Mouse (Mus musculus): ENCODE results near the gene Zp1.
A peak's percentile ranks its signal among the peaks of the same experiment; 100 is the strongest.

The Zp1 gene

DNA sequence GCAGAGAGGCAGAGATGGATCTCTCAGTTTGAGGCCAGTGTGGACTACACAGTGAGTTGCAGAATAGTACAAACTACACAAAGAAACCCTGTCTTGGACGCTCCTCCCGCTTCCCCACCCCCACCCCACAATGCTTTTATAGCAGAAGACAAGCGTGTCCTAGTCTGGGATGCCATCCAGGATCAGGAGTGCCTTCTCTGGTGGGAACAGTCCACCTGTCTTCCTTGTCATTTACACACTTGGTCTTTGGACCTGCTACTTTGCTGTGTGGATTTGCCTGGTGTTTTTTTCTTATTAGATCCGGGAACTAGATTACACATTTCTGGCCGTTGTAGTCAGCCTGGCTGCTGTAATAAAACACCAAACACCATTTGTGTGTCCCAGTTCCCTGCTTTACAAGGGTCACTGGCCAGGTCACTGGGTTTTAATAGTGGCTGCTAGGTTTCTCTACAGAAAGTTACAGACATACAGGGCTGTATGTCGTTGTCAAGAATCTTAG is 5.7 kb upstream of the Zp1 start:
- DNase-seq (ENCODE audit: inconsistent age in 2 of 2, low spot score in 1 of 2), result no peak

DNA sequence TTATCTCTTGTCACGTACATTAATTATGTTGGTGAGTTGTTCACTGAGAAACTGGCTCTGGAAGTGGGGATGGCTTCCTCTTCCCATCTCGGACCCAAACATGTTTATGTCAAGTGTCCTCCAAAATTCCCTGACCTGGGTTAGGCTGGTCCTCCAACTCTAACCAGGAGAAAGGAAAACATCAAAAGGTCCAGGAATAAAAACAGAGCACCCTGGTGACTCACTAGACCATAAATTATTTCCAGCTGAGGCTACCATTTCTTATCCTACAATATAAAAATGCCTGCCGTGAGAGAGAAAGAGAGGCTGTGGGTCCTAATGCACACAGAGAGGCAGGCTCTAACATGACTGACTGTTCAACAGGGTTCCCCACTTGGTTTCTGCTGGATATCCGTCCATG is 3.8 kb upstream of the Zp1 start:
- DNase-seq (ENCODE audit: inconsistent age in 2 of 2, low spot score in 1 of 2), result peak in 1 of 2 experiments; percentile 69

DNA sequence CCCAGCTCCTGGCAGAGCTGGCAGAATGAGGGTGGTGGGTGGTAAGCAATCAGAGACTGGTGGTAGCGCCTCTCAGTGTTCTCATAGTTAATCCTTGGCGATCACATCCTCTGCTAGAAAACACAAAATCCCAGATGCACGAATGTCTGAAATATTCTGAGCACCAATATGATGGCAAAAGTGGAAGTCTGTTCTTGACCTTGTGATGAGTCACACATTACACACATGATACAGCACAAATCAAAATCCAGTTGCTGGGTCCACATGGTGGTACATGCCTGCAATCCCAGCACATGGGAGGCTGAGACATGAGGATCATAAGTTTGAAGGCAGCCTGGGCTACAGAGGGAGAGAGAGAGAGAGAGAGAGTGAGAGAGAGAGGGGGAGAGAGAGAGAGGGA is 626 bp upstream of the Zp1 start:
- DNase-seq (ENCODE audit: inconsistent age in 2 of 2, low spot score in 1 of 2), result peak in 1 of 2 experiments; percentile 55

DNA sequence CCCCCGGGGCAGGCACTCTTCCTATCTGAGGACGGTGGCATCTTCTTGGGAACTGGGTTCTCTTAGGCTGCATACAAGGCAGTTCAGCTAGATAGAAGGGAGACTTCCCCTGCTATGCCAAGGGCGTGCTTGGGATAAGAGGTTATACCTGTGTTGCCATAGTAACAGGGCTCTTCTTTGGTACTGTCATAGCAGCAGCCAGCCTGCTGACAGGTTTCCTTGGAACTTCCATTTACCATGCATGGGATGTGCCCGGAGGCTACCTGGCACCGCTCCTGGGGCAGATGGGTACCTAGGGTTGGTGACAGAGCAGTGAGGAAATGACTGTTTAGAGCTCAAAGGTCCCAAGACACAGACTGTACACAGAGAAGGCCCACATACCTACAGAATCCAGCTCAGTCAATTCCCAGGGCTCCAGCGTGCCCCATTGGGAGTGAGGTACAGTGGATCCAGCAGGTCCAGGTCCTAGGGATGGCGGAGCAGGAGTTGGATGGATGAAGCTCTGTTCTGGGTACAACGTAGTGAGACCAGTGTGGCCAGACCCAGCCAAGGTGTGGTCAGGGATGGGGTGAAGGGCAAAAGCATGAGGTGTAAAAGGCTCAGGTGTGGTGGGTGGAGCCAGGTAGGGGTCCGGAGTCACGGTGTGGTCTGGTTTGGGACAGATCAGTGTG is 2.0 kb downstream of the Zp1 start:
- no peak for DNase-seq (ENCODE audit: inconsistent age in 2 of 2, low spot score in 1 of 2)

DNA sequence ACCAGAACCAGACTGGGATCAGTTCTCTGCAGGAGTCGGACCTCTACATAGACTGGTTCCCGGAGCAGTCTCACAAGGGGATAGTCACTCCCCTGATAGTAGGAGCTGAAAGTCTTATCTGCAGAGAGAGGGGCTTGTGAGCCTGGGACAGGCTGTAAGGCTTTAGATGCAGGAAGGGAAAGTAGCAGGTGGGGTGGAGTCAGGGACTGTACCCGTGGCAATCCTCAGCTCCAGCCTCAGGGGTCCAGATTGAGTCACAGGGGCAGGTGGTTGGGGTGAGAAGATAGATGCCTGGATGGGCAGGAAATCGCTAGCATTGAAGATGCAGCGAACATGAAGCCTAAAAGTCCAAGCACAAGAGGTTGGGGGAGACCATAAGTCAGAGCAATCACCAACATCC is 3.9 kb downstream of the Zp1 start:
- no peak for DNase-seq (ENCODE audit: inconsistent age in 2 of 2, low spot score in 1 of 2)

DNA sequence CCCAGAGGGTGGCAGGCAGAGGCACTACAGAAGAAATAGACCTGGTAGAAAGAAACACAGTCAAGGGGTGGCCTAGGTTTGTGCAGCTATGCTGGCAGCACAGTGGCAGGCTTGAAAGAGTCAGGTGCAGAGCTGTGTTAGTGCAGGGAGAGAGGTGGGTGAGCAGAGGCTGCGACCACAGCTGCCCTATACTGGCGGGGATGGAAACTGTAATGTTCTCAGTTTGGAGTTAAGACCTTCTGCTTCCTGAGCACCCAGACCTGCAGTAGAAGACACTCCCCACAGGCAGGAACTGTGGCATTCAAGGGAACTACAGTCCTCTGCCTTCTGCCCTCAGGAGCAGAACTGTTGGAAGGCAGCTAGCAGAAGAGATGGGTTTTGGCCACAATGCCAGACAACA is 5.6 kb downstream of the Zp1 start:
- no peak for DNase-seq (ENCODE audit: inconsistent age in 2 of 2, low spot score in 1 of 2)

DNA sequence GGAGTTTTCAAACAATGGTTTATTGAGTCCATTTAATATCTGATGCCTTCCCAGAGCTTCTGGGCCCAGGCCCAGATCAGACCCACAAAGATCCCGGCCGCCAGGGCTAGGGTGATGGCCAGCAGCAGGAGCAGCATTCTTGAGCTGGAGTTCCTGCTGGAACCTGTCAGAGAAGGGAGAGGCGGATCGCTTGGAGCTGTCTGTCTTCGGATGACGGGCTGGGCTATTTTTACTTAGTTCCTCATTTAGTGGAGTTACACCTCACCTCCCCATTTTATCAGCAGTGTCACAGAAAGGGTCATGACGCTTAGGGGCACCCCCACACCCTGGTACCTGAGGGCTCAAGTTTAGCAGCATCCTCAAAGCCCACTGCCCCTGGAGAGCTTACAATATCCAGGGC is 6.1 kb downstream of the Zp1 start:
- DNase-seq (ENCODE audit: inconsistent age in 2 of 2, low spot score in 1 of 2), result no peak

DNA sequence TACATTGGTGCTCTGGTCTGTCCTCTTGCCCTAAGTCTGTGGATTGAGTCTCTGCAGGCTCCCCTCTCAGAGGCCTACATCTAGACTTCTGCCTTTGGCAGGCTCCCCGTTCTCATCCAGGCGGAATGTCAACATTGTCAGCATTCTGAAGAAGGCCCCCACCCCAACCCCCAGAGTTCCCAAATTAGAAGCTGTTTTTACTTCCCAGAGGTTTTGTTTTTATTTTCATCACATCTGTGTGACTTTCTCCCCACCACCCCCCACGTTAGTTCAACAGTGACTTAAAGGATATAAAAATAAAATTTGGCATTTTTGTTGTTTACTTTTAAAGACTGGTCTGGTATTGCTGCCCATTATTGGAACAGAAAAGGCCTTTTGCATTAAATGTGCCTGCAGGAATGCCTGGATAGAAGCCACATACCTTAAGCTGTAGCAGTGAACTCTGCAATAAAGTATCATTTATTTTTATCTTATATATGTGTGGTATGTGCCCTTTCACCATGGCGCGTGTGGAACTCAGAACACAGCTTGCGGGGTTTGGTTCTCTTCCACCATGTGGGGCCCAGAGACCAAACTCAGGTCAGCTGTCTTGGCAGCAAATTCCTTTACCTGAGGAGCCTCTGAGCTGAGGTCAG is 11.2 kb downstream of the Zp1 start:
- DNase-seq (ENCODE audit: inconsistent age in 2 of 2, low spot score in 1 of 2), result no peak

DNA sequence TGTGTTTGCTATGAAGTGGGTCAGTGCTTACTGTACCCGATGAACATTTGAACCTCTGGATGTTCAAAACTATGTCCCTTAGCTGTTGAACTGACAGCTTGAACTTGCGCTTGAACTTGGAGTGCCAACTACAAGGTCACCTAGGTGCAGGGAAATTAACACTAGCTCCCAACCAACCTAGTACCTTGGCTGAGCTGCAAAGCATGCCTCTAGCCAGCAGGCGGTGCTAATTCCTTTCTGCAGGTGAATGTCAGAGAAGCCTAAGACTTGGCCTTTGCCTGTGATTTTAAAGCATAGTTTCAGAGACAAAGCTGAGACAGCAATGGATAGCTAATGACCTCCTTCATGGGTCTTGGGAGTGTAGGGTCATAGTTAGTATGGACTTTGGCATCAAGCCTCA is 12.5 kb downstream of the Zp1 start:
- peak; percentile 55 to 82 for DNase-seq (ENCODE audit: inconsistent age in 2 of 2, low spot score in 1 of 2)

DNA sequence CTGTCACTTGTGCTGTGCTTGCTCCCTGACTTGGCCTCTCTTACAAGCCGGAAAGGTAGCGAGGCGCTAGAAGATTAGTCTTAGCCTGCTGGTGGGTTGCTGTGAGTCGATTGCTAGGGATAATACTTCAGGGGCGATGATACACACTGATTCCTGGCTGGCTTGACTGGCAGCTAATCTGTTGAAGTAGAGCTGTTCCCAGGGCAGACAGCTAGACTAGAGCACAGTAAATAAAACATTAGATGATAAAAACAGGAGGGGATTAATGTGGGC is 14.8 kb downstream of the Zp1 start:
- no peak for DNase-seq (ENCODE audit: inconsistent age in 2 of 2, low spot score in 1 of 2)

DNA sequence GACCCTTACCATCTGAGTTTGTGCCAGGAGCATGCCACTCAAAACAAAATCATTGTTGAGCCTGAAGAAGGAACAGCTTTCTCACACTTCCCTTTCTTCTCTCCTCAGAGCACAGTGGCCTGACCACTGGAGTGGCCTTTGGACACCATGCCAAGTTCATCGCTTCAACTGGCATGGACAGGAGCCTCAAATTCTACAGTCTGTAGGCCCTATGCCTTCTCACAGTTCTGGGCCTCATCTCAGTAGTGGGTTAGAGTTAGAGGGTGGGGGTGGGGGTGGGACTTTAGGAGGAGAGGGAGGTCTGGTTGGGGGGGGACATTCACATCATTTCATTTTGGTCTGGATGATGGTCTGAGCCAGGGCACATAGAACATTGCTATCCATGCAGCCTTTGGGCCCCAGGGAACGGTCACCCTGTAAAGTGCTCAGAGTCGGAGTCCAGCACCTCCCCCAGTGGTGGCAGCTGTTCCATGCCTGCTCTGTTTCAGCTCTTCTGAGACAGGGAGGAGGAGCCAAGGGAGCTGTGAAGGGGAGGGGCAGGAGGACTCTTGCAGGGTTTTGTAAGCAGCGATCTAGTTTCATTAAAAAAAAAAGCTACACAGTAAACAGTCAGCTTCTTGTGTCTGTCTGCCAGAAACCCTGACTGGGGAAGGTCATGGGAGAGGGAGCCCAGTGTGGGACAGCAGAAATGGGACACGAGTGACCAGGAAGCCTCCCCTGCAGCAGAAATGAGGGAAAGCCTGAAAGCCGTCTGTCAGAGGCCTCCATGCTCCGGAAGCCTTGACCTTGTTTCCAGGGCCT is 15.3 kb downstream of the Zp1 start:
- peak; percentile 87 to 95 for DNase-seq (ENCODE audit: inconsistent age in 2 of 2, low spot score in 1 of 2)

DNA sequence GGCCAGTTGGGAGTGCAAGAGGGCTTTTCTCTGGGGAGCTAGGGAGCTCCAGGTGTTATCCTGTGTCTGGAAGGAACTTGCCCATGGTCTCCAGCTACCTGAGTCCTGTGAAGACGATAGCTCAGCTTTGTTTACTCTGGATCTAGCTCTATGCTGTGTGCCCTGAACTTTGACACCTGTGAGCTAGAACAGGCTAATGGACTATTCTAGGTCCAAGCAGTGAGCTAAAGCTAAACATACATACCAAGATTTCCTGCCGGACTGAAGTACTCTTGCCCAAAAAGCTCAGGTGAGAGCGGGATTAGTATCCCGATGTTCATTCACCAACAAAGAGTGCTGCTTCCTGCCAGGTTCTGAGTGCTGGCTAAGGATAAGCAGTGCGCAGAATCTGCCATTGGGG is 15.9 kb downstream of the Zp1 start:
- DNase-seq (ENCODE audit: inconsistent age in 2 of 2, low spot score in 1 of 2), result peak in 1 of 2 experiments; percentile 37

DNA sequence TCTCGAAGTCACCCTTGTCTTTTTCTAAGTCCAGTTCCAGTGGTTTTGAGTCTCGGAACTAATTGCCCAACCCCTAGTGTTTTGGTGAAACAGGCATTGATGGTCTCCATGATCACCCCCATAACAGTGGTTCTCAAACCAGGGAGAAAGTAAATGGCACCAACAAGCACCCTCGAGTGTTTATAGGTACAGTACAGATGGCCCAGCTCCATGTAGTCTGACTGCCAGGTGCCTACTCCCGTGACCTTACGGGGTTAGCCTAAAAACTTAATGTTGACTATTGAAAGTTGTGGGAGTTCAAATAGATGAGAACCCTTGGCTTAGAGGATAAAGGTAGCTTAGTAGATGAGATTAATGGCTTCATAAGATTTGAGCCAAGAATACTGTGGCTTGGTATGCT is 19.4 kb downstream of the Zp1 start:
- no peak for DNase-seq (ENCODE audit: inconsistent age in 2 of 2, low spot score in 1 of 2)

DNA sequence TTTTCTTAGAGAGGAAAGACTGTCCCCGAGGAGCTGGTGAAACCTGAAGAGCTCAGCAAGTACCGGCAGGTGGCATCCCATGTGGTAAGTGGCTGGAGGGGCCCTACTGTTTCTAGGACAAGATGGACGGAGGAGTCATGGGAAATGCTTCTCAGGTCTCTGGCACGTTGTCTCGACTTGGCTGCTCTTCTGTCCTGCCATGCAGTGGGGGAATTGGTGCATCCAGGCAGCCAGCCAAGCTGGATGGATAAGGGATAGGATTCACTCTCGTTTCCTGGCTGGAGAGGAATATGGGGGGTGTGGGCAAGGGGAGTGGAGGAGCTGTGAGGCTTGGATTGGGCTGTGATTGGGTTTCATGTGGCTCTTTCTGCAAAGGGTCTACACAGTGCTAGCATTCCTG is 20.1 kb downstream of the Zp1 start:
- DNase-seq (ENCODE audit: inconsistent age in 2 of 2, low spot score in 1 of 2), result peak in 1 of 2 experiments; percentile 28

DNA sequence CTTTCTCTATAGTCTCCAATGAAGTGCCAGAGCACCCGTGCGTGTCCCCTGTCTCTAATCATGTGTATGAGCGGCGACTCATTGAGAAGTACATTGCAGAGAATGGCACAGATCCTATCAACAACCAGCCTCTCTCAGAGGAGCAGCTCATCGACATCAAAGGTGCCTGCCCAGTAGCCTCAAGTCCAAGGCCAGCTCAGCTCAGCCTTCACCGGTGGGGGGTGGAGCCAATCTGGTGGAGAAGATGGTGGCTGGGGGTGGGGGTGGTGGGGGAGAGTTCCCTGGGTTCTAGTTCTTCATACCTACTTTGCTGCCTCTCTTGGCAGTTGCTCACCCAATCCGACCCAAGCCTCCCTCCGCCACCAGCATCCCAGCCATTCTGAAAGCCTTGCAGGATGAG is 22.9 kb downstream of the Zp1 start:
- peak; percentile 53 to 76 for DNase-seq (ENCODE audit: inconsistent age in 2 of 2, low spot score in 1 of 2)

DNA sequence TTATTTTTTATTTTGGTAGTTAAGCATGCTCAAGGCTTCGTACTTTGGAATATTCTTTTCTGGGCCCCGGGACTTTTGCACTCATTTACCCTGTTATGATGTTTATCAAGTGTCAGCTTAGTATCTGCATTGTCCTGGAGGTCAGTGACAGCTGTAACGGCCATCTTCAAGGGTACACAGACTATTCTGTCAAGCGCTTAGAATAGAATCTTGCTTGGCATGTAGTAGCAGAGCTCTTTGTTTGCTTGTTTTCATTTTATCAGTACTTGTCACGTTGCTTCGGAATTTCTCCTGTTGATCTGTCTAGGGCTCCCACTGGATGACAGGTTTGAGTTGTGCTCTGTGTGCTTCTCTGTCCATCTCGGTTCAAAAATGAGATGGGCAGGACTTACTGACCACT is 23.6 kb downstream of the Zp1 start:
- peak in 1 of 2 experiments; percentile 61 for DNase-seq (ENCODE audit: inconsistent age in 2 of 2, low spot score in 1 of 2)

DNA sequence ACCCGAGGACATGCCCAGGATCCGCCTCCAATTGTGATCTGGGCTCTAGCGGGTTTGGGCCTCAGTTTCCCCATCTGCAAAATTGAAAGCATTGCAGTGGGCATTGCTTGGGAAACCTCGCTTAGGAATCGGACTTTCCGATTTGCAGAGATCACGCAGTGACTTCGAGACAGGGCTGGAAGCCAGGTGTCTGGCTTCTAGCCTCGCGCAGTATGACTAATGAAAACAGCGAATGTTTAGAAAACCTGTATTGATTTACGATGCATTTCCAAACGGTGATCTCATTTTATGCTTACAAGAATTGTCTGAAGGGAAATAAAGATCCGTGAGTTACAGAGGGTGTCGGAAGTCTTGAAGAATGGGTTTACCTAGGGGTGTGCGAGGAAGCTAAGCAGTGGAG is 24.7 kb downstream of the Zp1 start:
- DNase-seq (ENCODE audit: inconsistent age in 2 of 2, low spot score in 1 of 2), result no peak

DNA sequence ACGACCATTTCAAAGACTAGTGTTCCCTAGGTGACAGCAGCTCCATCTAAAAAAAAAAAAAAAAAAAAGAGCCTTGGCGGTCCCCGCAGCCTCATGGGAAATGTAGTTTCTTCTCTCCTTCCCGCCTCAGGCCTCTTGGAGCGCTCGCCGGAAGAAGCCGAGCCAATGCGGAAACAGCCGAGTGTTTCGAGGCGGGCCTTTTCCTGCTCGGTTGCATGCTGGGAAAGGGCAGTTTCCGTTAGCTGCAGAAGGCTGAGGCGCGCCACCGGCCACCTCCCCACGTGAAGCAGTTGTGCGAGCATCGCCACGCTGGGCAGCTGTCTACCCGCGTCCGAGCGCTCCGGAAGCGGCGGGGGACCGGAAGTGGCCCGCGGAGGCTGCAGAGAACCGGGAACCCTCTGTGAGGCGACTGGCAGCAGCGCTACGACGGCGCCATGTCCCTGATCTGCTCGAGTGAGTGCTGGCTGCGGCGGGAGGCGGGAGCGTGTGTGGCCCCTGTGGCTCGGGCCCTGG is 25.4 kb downstream of the Zp1 start, which contains the start of gene Prpf19:
TSS of gene Prpf19 (plus strand) at position 216 of the 513 bp plus-strand sequence.
- peak; percentile 98 to 99 for DNase-seq (ENCODE audit: inconsistent age in 2 of 2, low spot score in 1 of 2)

DNA sequence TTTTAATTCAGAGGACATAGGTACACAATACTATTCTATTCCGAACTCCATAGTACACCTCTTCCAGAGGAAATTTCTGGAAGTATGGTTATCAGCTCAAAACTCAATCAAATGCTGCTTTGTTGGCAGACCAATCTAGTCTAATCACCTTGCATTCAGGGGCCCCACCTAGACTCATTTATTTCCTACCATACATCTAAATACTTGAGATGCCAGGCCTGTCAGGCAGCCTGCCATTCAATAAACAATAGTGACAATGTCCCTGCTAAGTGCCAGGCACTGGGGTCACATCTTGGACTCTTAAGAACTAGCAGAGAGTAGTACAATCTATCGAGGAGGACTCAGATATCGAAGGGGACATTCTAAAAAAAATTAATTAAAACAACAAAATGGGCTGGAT is 28.2 kb downstream of the Zp1 start:
- DNase-seq (ENCODE audit: inconsistent age in 2 of 2, low spot score in 1 of 2), result no peak

DNA sequence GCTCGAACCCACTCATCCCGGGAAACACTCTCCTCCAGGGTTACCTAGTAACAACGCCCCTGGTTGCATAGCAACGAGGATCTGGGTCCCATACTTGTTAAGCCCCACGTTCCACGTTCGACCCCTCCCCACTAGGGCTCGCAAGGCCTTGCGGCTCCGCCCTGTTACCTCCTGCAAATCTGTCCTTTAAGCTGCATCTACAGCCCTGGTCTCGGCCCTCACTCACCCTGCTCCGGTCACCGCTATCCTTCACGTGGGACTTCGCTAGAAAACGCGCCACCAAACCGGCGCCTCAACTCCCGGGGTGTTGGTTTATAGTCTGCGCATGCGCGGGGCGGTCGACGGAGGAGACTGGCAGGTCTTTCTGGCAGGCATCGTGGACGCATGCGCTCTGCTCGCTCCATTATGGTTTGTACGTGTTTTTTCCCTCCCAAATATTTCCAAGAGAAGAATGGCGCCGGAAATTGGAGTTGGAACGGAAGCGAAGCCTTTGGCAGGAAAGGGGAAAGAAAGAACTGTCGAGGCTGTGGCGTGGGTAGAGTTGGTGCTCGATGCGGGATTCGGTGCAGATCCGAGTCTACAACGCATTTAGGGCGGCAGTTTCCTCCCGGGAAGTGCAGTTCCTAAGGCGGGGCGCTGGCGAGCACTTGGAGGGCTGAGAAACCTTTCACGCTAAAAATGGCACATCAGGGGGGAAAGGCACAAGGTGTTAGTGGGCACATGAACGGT is 38.8 kb downstream of the Zp1 start, which contains the start of gene Tmem109:
TSS of gene Tmem109 (minus strand) at position 576 of the 729 bp plus-strand sequence.
- DNase-seq (ENCODE audit: inconsistent age in 2 of 2, low spot score in 1 of 2), result peak; percentile 94 to 98

DNA sequence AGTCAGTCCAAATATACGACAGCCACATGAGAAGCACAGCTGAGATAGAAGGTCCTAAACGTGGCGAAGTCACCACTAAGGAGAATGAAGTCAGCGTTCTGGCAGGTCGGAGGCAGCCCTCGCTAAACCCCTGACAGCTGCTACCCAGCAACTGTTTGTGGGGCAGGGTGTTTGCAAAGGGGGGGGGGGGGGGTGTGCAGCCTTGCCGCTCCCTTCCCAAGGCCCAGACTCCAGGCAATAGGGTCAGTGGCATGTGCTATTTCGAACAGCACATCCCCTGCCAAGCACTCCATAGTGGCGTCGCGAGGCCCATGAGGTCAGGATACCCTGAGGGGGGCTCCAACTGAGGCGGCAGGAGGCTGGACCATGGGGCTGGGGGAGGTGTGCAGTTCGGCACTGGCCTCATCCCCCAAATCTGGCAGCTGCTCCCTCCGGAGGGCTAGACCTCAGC is 39.4 kb downstream of the Zp1 start:
- DNase-seq (ENCODE audit: inconsistent age in 2 of 2, low spot score in 1 of 2), result no peak

Measured in adrenal gland, adult (tissue).